Mouse (Mus musculus) embryo, embryonic 11 days (tissue): ENCODE measurements at regions not wholly inside any gene's neighbourhood (a gene's known extent, or its start where the extent isn't known, plus 50 kb on each side); places are given as distances from the start of the nearest gene placed in this dataset.
A peak's percentile ranks its signal among the peaks of the same experiment; 100 is the strongest.
"Not testable (repeated sequence)": the region's sequence is repeated elsewhere in the genome, so short reads cannot be mapped to it uniquely, and the experiment has no call there.

Source experiments
- DNase-seq: peaks from one replicate; pipeline ENCODE4 v3.0.0-alpha.2; 2015

DNA sequence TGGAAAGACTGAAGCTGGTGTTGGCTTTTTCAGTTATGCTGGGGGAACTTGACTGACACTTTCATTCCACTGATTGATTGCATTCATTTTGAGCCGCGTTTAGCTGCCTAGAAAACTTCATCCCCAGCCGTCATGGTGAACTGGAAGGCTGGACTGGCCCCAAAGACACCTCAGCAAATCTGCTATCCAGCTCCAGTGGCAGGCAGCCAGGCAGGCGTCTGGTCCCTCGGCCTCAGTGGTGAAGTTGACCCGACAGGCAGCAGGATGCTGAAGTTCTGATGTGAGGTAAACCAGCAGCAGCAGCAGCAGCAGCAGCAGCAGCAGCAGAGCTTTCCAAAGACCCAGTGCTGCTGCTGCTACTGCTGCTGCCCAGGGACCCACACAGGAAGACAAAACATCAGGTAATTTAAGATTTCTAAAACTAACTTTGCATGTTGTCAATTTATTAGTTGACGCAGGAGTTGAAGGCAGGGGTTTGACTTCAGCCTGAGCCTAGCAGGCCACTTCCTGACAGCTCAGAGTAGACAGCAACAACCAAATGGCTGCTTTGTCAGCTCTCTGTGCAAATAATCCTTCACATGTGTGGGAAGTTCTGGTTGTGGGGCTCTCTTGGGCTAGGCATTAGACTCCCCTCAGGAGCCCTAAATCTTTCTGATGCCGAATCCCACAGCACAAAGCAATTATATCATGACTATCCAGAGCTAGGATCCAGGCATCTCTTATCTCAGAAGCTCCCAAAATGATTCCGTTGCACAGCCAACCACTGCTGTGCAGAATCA, 200.4 kb upstream of the Nhs start:
- peak; percentile 25 for DNase-seq

DNA sequence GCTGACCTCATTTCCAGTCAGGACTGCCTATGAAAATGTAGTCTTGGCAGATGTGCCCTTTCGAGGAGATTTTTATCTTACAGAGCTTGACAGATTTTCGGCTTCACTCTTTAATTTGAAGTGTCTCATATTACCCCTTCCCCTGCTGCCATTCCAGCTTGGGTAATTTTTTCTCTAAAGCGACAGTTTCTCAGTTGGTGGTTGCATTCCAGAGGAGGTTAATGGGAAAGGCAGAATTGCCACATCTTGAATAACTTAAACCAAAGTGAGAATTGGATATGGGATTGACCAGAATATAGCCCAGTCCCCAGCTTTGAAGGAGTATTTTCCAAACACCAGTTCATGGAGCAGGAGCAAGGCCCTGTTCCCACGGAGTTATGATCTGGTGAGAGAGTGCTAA, 188.8 kb upstream of the Nhs start:
- DNase-seq = peak; percentile 28

DNA sequence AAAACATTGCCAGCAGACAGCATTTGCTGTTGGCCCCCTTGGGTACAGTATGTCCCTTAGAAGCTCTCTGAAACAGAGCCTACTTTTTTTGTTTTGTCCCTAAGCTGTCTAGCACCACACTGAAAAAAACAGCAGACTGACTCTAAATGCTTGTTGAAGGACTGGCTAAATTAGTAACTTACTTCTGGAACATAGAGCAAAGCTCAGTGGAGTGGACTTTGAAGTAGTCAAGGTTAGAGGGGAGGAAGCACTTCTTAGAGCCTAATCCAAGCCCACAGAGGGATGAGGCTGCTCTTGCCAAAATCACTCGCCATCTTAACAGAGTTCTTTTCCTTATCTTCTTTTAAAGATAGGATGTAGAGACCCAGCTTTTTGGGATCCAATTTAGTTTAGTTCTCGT, 188.4 kb upstream of the Nhs start:
- DNase-seq = no peak

DNA sequence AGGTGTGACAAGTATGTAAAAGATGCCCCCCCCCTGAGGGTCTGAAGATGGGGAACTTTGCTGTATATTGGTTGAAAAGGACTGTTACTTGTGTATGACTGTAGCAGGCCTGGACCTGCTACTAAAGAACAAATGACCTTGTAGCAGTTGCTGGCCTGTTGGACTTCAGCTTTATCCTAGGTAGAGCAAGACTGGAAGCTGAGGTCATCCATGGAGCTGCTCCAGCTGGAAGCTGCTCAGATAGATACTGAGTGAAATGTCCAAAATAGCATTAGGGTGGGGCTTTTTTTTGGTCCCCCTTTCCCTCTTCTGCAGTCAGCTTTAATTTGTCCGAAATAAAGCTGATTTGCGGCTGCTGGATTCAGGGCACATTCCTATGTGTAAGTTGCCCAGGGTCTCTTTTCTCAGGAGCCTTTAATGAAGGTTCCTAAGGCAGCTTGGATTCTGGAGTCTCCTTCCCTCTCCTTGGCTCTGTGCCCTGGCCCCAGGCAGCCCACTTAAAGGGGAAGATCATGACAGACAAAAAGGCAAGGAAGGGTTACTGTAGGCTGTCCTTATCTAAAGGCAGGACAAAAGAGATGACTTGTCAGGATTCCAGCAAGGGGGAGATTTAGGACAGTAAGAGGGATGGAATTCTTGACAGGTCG, 186.1 kb upstream of the Nhs start:
- no peak for DNase-seq

DNA sequence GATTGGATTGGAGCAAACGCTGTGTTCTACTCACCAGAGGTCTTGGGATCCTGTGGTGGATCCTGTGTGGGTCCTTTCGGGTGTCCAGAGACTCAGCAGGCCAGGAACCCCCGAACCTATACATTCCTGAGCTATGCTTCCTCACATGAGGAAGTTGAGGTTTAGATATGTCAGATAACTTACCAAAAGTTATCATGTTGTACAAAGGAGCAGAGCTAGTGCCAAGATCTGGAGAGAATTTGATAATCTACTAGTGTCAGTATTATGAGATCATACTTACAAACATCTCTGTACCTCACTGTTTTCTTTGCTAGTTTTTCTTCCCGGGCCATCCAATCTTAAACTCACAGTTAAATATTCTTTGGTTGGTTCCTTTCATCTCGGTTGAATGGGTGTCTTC, 172.6 kb upstream of the Nhs start:
- no peak for DNase-seq

DNA sequence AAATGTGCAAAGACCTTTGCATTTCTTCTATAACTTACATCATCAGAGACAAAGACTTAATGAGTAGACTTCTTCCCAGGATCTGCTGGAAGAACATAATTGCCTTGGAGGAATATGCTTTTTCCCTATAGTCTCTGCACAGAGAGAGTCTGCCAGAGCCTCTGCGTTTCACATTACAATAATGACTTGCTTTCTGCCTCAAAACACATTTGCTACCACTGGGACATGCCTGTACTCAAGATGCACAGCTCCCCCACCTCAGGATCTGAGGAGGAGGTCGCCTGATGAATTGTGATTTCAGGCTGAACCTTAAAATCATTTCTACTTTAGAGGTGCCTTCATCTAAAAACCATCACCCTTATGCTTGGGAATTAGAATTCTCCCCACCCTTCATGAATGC, 148.1 kb upstream of the Nhs start:
- no peak for DNase-seq

DNA sequence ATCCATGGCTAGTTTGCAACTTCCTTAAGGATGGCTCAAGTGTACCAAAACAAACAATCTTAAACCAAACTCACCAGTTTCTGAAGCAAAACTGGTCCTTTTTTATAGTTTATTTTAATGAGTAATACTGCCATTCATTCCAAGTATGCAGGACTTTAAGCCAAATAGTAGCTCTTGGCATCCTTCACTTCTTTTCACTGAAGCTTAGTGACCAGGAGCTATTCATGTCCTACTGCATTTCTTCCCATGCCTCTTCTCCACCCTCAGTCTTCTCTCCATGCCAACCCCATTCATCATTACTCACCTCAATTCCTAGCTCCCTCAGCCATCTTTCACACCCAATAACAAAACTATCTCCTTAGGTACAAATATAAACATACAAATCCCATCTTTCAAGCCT, 144.6 kb upstream of the Nhs start:
- no peak for DNase-seq

DNA sequence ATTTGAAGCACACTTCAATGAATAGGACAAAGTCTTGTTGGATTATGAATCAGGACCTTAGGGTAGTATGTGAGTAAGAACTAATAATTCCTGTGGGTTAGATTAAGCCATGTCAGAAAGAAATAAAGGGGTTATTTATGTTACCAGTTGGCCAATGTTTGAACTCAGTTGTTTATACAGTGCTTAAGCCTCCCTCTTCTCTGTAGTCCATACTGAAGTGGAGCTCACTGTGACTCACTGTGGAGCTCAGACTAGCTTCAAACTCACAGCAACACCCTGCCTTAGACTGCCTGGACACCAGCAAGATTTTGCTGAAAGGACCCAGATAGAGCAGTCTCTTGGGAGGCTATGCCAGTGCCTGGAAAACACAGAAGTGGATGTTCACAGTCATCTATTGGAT, 143.3 kb upstream of the Nhs start:
- no peak for DNase-seq

DNA sequence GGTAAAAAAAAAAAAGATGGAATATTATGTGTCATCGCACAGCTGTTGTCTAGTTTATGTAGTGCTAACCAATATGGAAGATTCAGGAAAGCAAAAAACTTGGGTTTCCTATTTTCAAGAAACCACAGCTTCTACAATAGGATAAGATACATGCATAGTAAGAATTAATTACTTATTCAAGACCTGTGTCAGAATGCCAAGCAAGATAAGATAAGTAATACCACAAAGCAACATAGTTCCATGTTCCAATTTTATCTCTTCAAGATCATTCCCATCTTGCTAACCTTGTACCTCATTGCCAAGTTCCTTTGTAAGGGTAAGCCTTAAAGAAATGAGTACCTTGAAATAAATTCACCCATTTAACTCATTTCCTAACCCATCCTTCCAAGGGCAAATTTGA, 131.7 kb upstream of the Nhs start:
- DNase-seq = no peak

DNA sequence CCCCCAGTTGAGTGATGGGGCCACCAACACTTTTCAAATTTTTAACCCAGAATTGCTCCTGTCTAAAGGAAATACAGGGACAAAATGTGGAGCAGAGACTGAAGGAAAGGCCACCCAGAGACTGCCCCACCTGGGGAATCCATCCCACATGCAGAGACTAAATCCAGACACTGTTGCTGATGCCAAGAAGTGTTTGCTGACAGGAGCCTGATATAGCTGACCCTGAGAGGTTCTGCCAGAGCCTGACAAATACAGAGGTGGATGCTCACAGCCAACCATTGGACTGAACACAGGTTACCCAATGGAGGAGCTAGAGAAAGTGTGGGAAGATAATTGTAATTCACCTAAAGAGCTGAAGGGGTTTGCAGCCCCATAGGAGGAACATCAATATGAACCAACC, 126.6 kb upstream of the Nhs start:
- not testable (repeated sequence) for DNase-seq

DNA sequence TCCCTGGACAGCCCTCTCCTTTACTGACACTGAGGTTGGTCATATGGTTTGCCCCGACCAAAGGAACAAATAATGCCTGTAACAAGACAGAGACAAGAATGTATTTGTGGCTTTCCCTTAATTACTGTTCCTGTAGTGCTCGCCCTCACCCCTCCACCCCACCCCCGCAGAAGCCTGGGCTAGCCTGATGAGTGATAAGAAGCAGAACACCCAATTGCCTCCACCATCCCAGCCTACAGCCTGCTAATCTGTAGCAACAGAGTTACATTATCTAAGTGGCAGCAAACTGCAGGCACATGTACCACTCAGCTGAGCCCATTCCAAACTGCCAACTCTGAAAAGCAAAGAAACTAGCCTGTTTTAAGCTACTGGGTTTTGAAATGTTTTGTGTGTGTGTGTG, 124.7 kb upstream of the Nhs start:
- no peak for DNase-seq

DNA sequence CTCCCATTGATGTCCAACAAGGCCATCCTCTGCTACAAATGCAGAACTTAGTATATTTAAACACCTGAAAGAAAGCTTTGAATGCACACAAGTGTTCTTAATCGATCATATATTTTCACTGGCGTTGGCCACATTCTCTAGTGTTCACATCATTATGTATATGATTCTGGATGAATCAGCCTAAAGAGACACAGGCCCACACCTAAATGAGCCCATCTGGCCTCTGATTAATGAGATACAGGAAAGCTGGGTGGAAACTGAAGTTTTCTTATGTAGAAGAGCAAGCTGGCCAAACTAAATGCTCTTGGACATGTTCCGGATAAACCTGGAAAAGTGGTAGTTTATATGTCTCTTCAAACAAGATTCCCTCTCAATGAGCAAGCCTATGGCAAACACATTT, 123.2 kb upstream of the Nhs start:
- no peak for DNase-seq

DNA sequence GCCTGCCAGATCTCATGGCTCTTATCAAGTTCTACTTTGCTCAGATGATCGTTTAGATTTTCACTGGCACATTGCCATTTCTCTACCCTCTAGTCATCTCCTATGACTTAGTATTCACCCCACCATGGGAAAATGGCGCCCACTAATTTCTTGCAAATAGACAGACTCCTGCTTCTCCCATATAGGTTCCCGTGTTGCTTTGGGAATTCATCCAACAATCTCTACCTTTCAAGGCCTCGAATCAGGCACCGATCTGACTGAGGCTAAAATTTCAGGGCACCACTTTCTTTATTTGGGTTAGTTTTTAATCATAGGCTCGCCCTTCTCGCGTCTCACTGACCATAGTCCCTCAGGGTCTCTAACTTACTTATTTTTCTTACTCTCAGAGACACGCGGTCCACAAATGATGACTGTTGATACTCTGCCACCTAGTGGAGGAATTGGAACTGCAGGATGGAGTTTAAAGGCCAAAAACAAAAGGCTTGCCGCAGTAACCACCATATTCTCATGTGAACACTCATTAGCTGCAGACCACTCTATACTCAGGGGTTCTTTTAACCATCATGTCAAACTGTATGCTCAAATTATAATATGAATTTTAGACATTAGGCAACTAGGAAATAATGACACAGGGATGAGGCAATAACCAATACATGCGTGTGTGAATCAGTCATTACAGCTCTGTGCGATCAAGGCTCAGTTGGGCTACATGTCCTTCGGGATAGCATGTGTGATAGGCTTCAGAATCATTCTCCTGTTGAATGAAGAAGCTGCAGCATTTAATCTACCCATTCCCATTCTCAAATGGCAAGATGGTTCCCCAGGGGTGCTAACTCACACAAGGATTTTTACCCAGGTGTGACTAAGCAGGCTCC, 119.5 kb upstream of the Nhs start:
- peak; percentile 69 for DNase-seq

DNA sequence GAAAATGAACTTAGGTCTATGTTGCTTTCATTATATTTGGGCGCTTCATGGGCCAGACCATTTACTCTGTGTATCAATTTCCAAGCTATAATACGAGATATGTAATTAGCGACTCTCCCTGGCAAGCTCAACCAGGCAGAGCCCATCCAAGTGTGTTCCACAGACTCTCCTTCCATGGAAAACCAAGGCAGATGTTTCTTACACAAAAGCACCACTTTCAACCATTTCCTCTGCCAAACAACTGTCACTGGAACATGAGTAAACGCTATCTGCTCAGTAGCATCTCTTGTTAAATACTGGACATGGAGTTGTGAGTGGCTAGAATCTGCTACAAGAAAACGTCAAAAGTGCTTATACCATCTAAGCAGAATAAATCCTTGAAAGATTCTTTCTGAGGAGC, 115.1 kb upstream of the Nhs start:
- DNase-seq = no peak

DNA sequence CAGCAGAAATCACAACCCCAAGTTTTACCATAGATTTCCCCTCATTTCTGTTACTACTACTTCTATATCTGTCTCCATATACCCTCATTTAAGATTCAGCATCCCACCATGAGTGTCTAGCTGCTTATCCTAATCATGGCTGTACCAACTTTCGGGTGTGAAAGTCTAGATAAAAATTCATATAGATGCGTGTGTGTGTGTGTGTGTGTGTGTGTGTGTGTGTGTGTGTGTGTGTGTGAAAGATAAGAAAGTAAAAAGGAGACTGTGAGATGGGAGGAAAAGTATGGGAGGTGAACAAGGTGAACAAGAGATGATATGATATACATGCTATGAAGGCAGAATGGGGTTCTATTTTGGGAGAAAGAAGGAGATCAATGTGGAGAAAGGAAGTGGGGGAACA, 111.7 kb upstream of the Nhs start:
- no peak for DNase-seq

DNA sequence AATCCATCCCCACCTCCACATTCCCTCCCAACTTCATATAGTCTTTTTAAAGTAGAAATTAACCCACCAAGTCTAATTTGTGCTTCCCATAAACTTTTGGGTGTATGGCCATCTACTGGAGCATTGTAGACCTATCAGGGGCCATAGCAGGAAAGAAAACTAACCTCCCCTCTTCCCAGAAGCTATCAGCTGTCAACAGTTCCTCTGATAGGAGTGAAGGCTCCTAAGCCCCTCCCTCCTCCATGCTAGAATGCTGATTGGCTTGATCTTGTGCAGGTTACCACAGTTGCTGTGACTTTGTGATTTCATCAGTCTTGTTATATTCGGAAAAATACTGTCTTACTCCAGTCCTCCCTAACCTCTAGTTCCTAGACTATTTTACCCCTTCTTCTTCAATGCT, 109.4 kb upstream of the Nhs start:
- DNase-seq = no peak

DNA sequence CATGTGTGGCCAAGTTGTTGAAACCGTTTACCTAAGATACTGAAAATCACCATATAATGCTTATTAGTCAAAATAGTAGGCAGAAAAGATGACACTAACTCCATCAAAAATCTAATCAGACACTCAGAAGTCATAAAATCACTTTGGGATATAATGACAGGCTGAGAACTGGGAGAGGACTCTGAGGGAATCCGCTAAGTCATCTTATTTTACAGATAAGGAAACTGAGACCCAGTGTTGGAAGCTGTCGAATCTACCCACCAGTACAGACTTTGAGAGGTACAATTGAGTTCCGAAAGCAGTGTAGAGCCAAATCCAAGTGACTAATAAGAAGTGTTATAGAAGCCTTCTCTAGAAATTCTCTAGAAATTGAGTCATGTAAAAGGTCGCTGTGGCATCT, 108.6 kb upstream of the Nhs start:
- DNase-seq = no peak

DNA sequence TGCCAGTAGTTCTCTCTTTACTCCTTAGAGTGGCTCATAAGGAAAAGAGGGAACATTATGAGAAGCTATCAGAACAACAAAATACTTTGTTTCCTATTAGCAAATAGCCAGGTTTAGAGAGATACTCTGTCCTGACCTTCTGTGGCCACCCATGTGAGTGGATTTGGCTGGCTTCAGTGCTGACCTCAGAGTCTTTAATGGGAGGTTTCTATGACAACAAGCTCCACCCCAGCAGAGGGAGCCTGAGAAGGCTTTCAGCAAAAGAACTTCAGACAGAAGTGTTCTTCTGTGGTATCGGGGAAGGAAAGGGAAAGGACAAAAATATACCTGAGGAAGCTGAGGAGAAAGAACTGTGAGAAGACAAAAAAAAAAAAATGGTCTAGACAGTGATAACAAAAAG, 108.1 kb upstream of the Nhs start:
- peak; percentile 69 for DNase-seq

DNA sequence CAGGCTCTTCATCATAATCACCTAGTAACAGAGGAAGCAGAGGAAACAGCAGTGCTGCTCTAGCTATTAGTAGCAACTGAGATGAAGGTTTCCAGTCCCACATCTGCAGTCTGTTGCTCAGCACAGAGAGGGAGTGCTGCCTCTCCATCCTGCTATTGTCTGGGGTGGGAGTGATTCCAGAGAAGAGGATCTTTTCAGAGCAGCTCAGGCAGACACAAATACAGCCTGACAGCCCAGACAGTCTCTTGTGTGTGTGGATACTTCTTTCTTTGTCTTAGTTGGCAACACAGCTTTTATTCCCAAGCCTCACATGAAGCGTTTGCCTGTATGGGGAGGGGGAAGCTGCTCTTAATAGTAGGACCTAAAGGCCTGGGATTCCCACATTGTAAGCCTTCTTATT, 107.2 kb upstream of the Nhs start:
- peak; percentile 25 for DNase-seq

DNA sequence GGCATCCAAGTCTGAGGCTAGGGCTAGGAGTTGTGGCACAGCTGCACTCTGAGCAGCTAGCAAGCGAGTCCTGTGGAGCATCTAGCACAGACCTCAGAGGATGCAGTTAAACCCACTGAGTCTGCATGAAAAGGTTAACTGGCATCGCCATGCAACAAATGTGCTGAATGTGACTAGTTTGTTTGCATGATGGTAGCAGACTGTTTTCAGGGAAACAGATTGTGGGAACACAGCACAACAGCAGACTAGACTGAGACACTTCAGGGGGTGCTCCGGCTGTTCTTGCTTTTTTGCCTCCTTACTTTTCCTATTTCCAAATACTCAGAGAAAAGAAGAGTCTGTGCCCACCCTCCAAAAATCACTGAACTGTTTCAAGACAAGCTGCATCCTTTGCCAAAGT, 97.9 kb upstream of the Nhs start:
- no peak for DNase-seq

DNA sequence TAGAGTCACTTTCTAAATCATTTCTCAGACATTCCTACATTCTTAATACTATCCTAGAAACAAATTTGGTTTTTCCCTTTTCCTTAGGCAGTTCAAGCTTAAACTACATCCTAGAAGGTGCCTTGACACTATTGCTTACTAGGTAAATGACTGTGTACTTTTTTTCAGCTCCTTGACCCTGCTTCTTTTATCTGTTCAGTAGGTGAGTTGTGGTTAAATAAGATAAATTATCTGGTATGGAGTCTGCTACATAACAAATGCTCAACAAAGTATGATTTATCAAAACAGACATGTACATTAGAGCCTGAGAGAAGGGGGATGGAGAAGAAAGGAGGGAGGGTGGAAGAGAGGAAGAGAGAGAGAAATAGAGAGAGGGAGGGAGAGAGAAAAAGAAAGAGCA, 96.3 kb upstream of the Nhs start:
- no peak for DNase-seq

DNA sequence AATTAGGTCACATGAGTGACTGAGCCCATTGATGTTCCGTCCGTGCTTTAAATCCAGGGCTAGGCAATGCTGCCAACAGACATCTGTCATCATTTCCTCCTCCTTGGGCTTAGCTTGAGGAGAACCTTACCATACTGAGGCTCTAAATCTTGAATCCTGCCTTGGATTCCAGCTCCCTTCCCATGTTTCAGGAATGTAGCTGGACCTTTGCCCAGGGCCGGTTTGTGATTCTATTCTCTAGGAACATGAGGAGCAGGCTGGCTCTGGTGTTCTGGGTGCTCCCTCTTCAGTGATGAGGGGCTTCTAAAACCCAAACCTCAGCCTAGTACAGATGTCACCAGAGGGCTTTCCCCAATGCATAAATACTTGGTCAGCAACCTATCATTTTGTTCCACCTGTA, 81.8 kb upstream of the Nhs start:
- no peak for DNase-seq

DNA sequence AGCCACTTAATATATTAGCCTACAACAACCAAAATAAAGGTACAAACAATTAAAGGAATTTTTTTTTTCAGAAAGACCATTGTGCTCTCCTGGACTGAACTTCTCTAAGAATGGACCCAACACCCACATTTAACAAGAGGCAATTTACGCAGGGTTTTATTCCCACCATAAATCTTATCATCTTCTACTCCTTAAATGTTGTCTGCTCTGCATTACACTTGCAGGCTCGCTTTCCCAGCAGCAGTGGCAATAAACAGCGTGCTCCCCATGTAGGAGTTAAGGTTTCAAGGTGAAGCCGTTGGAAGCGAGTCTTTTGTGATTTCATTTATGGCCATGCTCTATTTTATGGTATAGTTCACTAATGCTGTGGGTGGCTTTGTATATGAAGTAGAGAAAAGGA, 76.0 kb upstream of the Nhs start:
- no peak for DNase-seq

DNA sequence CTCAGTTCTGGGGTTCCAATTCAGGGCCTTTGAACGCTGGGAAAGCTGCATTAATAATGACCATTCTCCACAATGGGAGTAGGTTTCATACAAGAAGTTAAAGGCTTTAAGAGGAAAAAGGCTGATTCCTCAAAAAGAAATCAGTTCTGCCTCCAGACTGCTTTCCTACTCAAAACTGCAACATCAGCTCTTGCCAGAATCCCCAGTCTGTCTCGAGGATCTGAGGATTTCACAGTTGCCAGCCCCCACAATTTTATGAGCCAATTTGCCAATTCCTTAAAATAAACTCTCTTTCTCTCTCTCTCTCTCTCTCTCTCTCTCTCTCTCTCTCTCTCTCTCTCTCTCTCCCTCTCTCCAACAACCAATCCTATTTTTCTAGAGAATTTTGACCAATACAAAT, 51.3 kb upstream of the Nhs start:
- no peak for DNase-seq
